Mouse (Mus musculus) T-helper 17 cell (primary cell): ENCODE results near the gene Vmn2r116.
"Not testable (repeated sequence)": the region's sequence is repeated elsewhere in the genome, so short reads cannot be mapped to it uniquely, and the experiment has no call there.

ENCODE experiments used
- in situ Hi-C, 2 experiments: fragments of 300-600 bp; cut with MboI, MseI; formaldehyde crosslinking; loops; 1 replicate in 1 of 2; 2 replicates in 1 of 2; pipeline ENCODE4 v1.15.1; 2025; ENCODE audit warnings: high pct_unique_total_duplicates in 2 of 2

Vmn2r116 gene

DNA sequence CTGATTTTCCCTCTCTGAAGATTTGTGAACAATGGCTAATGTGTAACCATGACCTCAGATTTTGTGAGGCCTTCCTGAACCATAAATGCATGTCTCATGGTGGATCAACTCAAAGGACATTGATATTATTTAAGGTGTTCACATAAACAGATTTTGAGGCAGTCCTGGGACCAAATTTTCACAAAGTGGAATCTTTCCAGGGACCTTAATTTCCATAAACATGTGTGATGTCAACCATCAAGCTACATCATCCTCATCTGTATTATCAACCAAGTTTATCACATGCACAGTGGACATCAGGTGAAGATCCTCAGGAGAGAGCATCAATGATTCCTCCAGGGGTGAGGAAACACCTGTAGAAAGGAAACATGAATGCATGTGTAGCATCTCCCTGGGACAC is at the start of gene Vmn2r116:
TSS of gene Vmn2r116 (plus strand) at position 301 of the 400 bp plus-strand sequence.
- in situ Hi-C loops, result loop anchor here in 1 of 2 experiments (10.0 kb wide), 1 partner anchor 240 kb away; no protein-coding TSS in a partner anchor

DNA sequence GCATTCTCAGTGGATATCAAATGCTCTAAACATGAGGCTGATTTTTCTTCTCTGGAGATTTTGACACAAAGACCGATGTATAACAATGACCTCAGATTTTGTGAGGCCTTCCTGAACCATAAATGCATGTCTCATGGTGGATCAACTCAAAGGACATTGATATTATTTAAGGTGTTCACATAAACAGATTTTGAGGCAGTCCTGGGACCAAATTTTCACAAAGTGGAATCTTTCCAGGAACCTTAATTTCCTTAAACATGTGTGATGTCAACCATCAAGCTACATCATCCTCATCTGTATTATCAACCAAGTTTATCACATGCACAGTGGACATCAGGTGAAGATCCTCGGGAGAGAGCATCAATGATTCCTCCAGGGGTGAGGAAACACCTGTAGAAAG is 41.0 kb upstream of the Vmn2r116 start, which contains the start of gene Vmn2r115:
TSS of gene Vmn2r115 (plus strand) at position 301 of the 400 bp plus-strand sequence.
- in situ Hi-C loops, result not testable (repeated sequence)

DNA sequence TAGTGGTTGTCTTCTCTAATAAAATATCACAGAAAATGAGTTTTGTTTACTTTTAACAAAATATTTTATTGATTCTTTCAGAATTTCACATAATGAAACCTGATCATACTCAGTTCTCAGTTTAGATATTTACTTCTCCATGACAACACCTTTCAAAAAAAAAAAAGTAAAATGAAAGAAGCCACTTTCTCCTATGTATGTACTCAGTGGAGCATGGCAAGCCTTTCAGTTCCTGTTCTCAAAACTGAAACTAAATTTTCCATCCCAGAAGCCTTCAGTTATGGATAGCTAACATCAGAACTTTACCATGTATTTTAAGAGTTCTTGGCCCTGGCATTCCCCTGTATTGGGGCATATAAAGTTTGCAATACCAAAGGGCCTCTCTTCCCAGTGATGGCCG is 32.8 kb upstream of the Vmn2r116 start:
- in situ Hi-C loops, result no loop called here

DNA sequence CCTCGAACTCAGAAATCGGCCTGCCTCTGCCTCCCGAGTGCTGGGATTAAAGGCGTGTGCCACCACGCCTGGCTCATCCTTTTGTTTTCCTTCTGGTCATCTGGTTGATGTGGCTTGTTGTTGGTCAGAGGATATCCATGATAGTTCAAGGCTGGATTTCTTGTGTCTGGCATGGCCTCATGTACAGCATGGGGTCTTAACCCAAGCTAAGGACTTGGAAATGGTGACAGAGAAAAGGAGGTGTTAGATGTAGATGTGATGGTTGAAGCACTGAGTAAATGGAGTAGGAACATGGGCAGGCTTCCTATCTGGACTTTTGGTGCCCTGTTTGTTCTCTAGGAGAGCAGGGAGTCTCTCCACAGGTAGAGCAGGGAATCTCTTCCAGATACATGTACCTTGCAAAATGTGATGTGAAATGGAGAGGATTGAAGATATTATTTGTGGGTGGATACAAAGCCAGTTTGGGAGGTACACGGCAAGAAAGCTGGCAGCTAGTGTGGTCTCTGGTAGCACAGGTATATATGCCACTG is 48.8 kb downstream of the Vmn2r116 start:
- in situ Hi-C loops, result loop anchor here in 1 of 2 experiments (5.0 kb wide), 1 partner anchor 79 kb away; no protein-coding TSS in a partner anchor
